Mouse (Mus musculus): ENCODE results near the gene Vgll2. TPM values are rescaled to one million over a fixed set of nuclear protein-coding genes. Genes with fewer than 3 reads are reported as not detected.

The Vgll2 gene
- polyA plus RNA-seq, 1 experiment: not detected

DNA sequence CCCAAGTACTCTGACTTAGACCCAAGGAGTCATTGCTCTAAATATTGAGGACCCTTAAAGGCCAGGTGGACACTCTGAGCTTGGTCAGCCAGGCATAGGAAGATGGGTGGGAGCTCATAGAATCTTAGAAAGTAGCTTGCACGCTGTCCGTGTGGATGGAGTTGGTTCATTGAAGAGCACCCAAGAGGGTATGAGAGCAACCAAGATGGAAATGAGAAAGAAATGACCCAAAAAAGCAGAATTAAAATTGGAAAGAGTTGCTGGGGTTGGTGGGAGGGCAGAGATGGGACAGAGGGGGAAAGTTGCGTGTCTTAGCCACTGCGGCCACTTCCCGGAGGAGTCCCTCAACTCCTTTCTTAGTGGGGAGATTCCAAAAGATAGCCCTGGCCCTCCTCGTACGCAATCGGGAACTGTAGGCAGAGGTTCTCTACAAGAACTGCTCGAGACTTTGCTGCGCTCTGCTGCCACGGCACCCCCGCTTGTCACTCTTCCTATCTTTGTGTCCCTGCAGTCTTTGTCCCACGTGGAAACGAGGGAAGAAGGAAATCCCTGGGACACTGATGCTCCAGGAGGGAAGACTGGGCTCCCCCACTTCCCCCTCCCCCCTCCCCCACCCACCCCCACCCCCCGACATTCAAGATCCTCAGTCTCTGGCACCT lies 437 bp upstream of the Vgll2 start:
- peaks cover 28% of the 10 kb centered on the region for H3K27me3 ChIP-seq (ENCODE audit: control insufficient read depth, insufficient read depth, low read length)
- H3K4me3 ChIP-seq (ENCODE audit: low read depth, low read length): no peak overlapping the region; the same call in 1 of the 2 replicates
- no peak overlapping the region for H3K27ac ChIP-seq (ENCODE audit: insufficient read depth, low read depth, low read length)
- no peak for TF ChIP-seq CTCF (IDR thresholded peaks at IDR 0.05; ENCODE audit: extremely low read depth, insufficient read length, insufficient replicate concordance, low read depth, low read length)
- TF ChIP-seq POLR2A (IDR thresholded peaks at IDR 0.05; ENCODE audit: low read depth, low read length): no peak
- no peaks in the 10 kb centered on the region for H3K36me3 ChIP-seq (ENCODE audit: control insufficient read depth, insufficient read depth, low read length)
- 4% methylated on average over 15 of the region's 15 CpGs for WGBS
- 0 out of 2 replicates have a peak, but pooled peaks cover 2% of the 10 kb centered on the region for H3K4me1 ChIP-seq (ENCODE audit: control insufficient read depth, insufficient read depth, insufficient read length, low read length)

DNA sequence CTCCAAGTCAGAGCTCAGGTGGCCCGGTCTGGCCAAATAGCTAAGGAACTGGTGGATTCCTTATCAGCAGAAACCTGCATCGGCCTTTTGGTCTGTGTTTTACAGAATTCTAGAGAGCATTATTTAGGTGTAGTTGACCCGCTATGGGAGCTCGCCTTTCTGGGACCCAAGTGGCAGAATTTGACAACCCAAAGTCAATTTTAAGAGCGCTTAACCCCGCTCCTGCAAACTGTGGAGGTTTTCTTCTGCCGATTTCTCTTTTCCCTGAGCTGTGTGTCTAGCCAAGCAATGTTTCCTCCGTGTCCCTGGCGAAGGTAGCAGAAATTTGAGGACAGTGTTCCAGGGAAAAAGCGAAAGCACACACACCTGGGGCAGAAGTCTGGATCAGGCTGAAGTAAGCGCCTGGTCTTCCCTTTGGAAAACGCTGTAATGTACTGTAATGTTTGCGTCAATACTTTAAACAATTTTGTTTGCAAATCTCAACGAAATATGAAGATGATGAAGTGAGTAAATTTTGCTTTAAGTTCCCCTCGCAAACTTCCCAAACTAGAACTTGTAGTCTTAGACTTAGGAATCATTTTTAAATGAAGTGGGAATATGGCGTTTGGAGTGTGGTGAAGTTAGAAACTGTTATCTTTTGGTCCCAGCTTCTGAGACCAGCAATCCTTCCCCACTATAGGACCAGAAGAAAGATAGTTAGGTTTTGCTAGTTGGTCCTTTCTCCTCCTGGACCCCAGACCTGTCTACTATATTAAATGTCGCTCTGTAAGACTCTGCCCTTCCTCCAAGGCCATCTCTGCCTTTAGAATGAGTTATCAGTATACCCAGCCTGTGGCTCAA lies 1.1 kb downstream of the Vgll2 start:
- Histone ChIP-seq H3K27me3 (ENCODE audit: control insufficient read depth, insufficient read depth, low read length) (peaks cover 39% of the 10 kb centered on the region), H3K4me1 (ENCODE audit: control insufficient read depth, insufficient read depth, insufficient read length, low read length) (0 out of 2 replicates have a peak, but pooled peaks cover 2% of the 10 kb centered on the region), H3K4me3 (ENCODE audit: low read depth, low read length) (no peak overlapping the region), H3K36me3 (ENCODE audit: control insufficient read depth, insufficient read depth, low read length) (no peaks in the 10 kb centered on the region), H3K27ac (ENCODE audit: insufficient read depth, low read depth, low read length) (no peak overlapping the region)
- TF ChIP-seq CTCF (IDR thresholded peaks at IDR 0.05; ENCODE audit: extremely low read depth, insufficient read length, insufficient replicate concordance, low read depth, low read length) (no peak), POLR2A (IDR thresholded peaks at IDR 0.05; ENCODE audit: low read depth, low read length) (no peak)
- 7% methylated on average over 17 of the region's 17 CpGs for WGBS

DNA sequence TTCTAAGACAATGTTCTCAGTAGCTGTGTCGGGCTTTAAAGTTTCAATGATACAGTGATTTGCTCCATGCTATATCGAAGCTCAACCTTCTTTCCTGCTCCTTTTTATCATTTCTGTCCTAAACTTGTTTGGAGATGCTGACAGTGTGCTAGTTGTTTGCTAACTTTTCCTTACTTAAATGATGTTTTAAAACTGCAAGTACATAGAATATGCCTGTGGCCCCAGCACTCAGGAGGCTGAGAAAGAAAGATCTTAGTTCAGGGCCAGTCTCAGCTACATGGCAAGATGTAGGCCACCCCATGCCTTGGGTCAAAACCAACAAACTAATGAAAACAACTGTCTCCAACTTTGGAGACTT lies 1.7 kb downstream of the Vgll2 start:
- Histone ChIP-seq H3K27ac (ENCODE audit: insufficient read depth, low read depth, low read length) (no peak overlapping the region), H3K4me3 (ENCODE audit: low read depth, low read length) (no peak overlapping the region), H3K4me1 (ENCODE audit: control insufficient read depth, insufficient read depth, insufficient read length, low read length) (0 out of 2 replicates have a peak, but pooled peaks cover 2% of the 10 kb centered on the region), H3K27me3 (ENCODE audit: control insufficient read depth, insufficient read depth, low read length) (peaks cover 43% of the 10 kb centered on the region), H3K36me3 (ENCODE audit: control insufficient read depth, insufficient read depth, low read length) (no peaks in the 10 kb centered on the region)
- no peak for TF ChIP-seq POLR2A (IDR thresholded peaks at IDR 0.05; ENCODE audit: low read depth, low read length)
- TF ChIP-seq CTCF (IDR thresholded peaks at IDR 0.05; ENCODE audit: extremely low read depth, insufficient read length, insufficient replicate concordance, low read depth, low read length): no peak
- 26% methylated on average over 2 of the region's 2 CpGs for WGBS

DNA sequence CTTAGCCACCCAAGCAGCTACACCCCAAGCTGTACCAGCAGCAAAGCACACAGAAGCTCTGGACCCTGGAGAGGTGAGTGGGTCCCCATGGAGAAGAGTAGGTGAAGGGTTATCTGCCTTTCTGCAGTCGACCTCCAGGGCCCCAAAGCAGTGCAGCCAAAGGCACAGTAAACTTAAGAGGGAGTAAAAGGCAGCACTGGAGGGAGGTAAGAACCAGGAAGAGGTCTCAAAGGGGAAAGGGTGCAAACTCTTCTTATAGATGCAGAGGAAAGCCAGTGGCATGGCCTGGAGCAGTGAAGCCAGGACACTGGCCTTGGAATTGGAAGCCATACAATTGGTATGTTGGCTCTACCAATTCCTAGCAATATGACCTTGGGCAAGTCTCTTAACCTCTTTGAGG lies 3.0 kb downstream of the Vgll2 start:
- Histone ChIP-seq H3K27me3 (ENCODE audit: control insufficient read depth, insufficient read depth, low read length) (peaks cover 49% of the 10 kb centered on the region), H3K4me3 (ENCODE audit: low read depth, low read length) (no peak overlapping the region), H3K36me3 (ENCODE audit: control insufficient read depth, insufficient read depth, low read length) (no peaks in the 10 kb centered on the region), H3K27ac (ENCODE audit: insufficient read depth, low read depth, low read length) (no peak overlapping the region), H3K4me1 (ENCODE audit: control insufficient read depth, insufficient read depth, insufficient read length, low read length) (0 out of 2 replicates have a peak, but pooled peaks cover 2% of the 10 kb centered on the region)
- TF ChIP-seq POLR2A (IDR thresholded peaks at IDR 0.05; ENCODE audit: low read depth, low read length) (no peak), CTCF (IDR thresholded peaks at IDR 0.05; ENCODE audit: extremely low read depth, insufficient read length, insufficient replicate concordance, low read depth, low read length) (no peak)
- WGBS: 3% methylated on average over 1 of the region's 1 CpGs

GRCm38 (mm10) chr10:52025821-52026220 lies 3.5 kb downstream of the Vgll2 start:
- Histone ChIP-seq H3K4me3 (ENCODE audit: low read depth, low read length) (no peak overlapping the region), H3K27me3 (ENCODE audit: control insufficient read depth, insufficient read depth, low read length) (peaks cover 45% of the 10 kb centered on the region), H3K4me1 (ENCODE audit: control insufficient read depth, insufficient read depth, insufficient read length, low read length) (0 out of 2 replicates have a peak, but pooled peaks cover 2% of the 10 kb centered on the region), H3K27ac (ENCODE audit: insufficient read depth, low read depth, low read length) (no peak overlapping the region), H3K36me3 (ENCODE audit: control insufficient read depth, insufficient read depth, low read length) (no peaks in the 10 kb centered on the region)
- 41% methylated on average over 7 of the region's 7 CpGs for WGBS
- TF ChIP-seq CTCF (IDR thresholded peaks at IDR 0.05; ENCODE audit: extremely low read depth, insufficient read length, insufficient replicate concordance, low read depth, low read length) (no peak), POLR2A (IDR thresholded peaks at IDR 0.05; ENCODE audit: low read depth, low read length) (no peak)

DNA sequence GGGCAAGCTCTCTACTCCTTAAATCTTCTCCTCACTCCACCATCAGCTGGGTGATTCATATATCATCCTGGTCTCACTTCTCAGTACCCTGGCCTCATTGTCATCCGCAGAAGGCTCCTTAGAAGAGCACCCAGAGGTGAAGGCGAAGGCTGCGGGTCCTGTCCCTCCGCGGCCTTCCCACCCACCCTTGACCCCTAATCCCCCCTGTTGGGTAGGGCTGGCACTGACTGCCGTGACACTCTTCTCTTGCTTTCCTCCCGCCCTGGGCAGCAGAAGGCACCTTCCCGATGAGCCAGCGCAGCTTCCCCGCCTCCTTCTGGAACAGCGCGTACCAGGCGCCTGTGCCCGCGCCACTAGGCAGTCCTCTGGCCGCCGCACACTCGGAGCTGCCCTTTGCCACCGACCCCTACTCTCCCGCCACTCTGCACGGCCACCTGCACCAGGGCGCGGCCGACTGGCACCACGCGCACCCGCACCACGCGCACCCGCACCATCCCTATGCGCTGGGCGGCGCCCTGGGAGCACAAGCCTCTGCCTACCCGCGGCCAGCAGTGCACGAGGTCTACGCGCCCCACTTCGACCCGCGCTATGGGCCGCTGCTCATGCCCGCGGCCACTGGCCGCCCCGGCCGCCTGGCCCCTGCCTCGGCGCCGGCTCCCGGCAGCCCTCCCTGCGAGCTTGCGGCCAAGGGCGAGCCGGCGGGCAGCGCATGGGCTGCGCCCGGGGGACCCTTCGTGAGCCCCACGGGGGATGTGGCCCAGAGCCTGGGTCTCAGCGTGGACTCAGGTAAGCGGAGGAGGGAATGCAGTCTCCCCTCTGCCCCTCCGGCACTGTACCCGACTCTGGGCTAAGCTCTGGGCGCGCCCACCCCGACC lies 5.1 kb downstream of the Vgll2 start:
- Histone ChIP-seq H3K4me3 (ENCODE audit: low read depth, low read length) (no peak overlapping the region), H3K36me3 (ENCODE audit: control insufficient read depth, insufficient read depth, low read length) (no peaks in the 10 kb centered on the region), H3K4me1 (ENCODE audit: control insufficient read depth, insufficient read depth, insufficient read length, low read length) (0 out of 2 replicates have a peak, but pooled peaks cover 2% of the 10 kb centered on the region), H3K27ac (ENCODE audit: insufficient read depth, low read depth, low read length) (no peak overlapping the region), H3K27me3 (ENCODE audit: control insufficient read depth, insufficient read depth, low read length) (peaks cover 32% of the 10 kb centered on the region)
- 5% methylated on average over 68 of the region's 68 CpGs for WGBS
- TF ChIP-seq CTCF (IDR thresholded peaks at IDR 0.05; ENCODE audit: extremely low read depth, insufficient read length, insufficient replicate concordance, low read depth, low read length) (no peak), POLR2A (IDR thresholded peaks at IDR 0.05; ENCODE audit: low read depth, low read length) (no peak)
